Mouse (Mus musculus): ENCODE data around the gene Ereg.
A peak's percentile ranks its signal among the peaks of the same experiment; 100 is the strongest.

The Ereg gene

DNA sequence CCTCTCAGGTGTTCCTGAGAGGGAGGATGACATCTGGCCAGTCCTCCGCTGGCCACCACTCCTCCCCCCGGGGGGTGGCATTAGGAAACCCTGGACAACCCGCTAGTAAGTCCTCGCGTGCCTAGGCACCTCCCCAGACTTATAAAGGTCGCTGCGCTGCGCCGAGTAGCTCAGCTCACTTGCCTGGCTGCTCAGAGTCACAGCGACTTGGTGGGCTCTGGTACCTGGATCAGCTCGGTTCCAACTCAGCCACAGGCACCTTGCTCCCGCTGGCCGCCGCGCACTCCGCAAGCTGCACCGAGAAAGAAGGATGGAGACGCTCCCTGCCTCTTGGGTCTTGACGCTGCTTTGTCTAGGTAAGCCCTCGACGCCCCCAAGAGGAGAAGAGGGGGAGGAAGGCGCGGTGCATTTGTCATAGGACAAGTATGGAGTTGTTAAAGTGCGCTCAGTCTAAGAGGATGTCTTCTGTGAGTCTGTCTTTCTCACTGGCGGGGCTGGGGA lies at the start of gene Ereg:
Ereg (plus strand) TSS at position 173 of the 501 bp plus-strand sequence.
- no peak for DNase-seq

DNA sequence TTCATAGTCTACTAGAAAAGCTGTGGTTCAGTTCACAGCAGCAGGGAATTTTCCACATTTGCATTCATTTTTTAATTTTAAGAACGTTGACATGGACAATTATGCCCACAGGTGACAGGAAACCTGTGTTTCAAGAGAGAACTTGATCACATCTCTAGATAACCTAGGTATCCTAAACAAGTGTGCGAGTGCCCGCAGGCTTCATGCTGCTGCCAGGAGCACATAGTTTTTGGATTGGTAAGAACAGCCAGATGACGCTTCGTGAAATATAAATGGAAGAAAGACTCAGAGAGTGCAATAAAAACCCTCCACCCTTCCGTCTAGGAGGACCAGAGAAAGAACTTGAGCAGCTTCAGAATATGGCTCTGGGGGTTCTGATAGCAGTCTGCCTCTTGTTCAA lies 47.3 kb upstream of the Ereg start, which contains the start of gene Epgn:
Epgn (plus strand) TSS at position 301 of the 400 bp plus-strand sequence.
- DNase-seq: no peak

DNA sequence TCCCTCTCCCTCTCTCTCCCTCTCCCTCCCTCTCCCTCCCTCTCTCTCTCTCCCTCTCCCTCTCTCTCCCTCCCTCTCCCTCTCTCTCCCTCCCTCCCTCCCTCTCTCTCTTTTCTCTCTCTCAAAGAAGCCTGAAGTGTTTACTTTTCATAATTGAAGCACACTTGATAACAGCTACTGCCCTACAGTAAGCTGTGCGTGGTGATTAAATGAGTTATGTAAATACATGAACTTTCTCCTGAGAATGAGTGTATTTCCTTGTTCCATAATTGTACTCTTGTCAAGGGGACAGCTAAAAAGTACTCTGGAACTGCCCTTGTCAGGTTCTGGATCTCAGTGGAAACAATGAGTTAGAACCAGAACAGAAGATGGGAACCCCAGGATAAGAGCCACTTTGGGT lies 46.6 kb upstream of the Ereg start:
- DNase-seq: no peak

DNA sequence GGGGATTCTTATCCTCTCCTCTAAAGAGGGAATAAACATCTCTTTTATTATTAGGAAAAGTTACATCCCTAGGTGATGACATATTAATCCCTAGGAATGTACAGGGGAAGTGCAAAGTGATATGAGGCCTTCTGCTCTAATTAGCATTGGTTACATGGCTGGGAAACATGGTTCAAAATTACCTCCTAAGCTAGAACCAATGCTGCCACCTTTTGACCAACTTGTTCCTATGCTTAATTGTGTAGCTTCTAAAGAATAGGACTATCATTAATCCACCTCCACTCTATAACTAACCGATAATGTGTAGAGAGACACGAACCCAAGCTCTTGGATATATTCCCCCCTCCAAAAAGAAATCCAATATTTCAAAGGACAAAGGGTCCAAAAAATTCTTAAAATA lies 43.8 kb upstream of the Ereg start:
- DNase-seq: no peak

DNA sequence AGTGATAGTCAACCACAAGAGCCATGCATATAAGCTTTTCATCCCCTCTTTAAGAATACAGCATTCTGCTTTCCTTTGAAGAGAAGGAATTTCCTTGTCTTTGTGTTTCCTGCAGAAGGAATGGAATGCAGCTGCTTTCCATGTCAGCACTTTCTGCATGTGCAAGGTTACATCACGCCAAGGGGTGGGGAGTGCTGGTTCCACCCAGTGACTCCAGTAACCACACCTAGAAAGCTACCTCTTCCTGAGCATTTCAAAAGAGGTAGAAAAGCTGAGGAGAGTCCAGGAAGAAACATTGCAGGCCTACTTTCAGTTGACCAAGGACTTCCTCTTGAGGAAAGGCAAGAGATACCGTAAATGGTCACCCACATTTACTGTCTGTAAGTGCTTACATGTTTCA lies 39.1 kb upstream of the Ereg start:
- no peak for DNase-seq

DNA sequence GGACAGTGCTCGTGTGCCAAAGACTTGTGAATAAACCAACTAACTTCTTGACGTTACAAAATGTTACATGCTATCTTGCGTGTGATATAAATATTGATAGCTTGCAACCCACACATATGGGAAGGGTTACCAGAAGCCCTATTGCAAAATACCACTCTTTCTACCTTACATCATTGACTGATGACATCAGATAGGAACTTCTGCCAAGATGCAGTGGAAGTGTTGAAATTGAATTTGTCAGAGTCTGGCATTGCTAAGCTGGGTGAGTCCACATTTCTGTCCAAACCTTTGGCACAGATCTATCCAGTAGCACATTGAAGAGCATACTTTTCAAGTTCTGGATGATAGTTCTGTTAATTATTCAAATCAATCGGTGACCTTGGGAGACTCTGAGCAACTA lies 37.8 kb upstream of the Ereg start:
- DNase-seq: no peak

DNA sequence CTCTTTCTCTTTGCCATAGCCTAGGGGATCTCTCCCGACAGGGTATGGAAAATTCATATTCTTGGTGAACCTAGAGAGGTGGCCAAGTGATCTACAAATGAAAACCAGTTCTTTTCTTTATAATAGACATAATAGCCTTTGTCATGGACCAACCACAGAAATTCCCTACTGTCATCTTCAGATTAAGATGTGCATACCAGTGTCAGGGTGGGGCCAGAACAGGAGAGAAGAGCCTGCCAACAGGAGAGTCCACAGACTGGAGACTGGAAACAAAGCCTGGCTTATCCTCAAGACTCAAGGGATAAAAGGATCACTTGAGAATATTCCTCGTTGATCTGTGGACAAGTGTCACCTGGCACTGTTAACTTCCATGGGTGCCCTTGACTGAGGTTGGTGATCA lies 36.7 kb upstream of the Ereg start:
- no peak for DNase-seq

DNA sequence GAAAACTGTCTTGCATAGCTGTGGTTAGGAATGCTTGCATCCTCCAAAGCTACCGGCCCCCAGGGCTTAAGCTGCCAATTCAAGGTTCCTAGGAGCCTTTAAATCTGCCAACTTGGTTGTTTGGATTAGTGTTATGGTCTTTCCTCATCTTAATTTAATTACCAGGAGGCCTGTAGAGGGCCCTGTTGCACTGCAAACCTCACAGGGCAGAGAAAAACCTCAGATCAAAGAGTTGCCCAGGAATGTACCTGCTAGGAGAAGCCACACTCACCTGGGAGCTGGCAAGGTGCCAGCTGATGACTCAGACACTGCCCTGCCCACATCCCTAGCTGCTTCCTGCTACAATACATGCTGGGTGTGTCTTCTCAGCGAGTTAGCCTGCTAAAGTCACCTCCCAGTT lies 35.9 kb upstream of the Ereg start:
- no peak for DNase-seq

DNA sequence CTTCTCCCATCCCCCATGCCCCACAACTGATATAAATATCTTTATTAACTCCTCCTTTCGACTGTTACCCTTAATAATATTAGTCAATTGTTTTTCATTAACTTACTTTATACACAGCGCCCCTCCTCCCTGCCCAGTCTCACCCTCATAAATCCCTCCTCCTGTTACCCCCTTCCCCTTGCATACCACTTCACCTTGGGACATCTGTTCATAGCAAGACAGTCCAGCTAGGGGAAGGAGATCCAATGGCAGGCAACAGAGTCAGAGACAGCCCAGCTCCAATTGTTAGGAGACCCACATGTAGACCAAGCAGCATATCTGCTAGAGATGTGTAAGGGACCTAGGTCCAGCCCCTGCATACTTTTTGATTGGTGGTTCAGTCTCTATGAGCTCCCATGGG lies 35.5 kb upstream of the Ereg start:
- no peak for DNase-seq

DNA sequence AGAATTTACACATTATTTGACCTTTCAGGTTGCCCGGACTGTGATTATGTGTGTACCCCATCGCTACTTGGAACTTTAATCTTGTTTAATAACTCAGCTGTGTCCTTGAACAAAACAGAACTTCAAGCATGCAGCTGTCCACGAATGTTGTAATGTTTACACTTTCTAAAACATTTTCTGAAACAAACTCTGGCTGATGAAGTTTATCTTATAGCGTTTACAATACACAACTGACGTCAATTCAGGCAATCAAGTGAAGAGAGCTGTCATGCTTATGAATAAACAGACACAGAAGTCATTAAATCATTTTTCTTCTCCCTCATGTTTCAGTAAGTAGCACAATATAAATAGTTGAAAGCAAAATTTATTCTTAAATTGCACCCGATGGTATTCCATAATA lies 26.4 kb upstream of the Ereg start:
- DNase-seq: no peak

DNA sequence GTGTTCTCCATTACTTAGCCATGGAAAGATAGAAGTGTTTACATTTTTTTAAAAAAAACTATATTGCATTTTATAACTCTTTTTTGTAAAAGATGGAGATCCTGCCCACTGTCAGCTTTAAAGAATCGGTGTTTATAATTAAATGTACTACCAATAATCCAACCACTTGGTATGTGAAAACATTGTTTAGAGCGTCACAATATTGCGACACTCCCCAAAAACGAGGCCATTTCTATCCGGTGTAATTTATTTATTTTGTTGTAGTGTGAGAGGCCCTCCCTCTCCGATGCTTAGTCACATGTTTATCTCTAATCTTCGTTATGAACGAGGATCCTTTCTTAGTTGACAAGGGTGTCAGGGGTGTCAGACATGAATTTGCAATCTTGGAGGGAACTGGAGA lies 26.0 kb upstream of the Ereg start:
- DNase-seq: no peak

DNA sequence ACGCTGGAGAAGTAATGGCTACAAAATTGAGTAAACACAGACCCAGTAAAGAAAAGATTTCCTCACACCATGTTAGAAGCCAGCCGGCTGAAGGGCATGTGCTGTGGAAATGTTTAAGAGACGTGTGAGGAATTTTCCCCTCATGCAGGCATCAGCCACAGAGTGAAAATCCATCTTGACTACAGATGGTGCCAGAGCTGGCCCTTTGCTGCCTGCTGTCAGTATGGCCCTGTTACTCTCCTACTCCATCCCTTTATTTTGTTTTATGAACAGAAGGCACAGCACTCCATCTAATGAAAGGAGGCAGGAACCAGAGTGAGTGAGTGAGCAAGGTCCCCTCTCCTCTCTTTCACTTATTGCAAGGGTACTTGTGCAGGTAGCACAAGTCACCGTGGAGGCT lies 2.1 kb upstream of the Ereg start:
- DNase-seq: no peak

DNA sequence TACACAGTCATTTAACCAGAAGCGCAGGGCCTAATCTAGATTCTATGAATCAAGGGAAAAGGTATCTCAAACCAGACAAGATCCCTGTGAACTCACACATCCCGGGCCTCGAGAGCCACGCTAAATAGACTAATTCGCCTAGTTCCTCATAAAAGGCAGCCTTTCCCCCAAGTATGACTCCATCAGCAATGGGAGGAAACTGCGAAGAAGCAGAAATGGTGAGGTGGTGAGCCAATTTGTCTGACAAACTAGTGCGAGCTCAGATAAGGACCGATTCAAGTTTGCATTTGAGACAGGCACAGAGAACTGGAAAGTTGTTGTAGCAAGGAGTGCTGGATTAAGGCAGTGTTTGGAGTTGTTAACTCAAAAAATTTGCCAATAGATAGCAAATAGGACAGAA lies 796 bp upstream of the Ereg start:
- no peak for DNase-seq

DNA sequence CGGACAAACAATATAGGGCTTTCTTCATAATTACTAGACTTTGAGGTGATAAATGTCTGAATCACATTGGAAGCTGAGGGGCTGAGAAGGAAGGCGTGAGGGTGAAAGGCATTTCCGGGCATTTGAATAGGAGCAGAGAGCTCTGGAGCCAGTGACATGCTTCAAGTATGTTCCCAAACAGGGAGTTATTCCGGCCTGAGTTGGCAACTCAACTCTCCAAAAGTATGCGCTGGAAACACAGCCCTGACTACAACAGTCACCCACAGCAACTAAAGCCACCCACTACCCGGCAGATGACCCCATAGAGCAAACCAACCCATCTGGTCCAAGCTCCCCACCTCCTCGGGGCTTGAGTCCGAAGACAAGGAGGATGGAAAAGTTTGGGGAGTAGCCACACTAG lies 396 bp upstream of the Ereg start:
- no peak for DNase-seq

DNA sequence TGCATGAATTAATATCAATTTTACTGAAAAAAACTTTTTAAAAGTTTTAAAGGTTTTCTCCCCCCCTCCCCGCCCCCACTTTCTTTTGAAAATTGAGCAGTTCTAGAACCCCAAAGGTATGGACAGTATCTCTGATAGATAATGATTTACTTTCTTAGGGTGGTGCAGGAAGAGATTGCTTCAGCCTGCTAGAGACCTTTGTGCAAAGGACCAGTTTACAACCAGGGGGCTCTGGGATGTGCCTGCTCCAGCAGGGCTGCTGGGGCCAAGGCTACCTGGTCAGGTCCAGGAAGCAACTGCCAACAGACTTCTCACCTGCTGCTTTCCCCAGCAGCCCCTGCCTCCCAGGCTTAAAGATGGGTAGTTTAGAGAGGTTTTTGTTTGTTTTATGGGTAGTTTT lies 599 bp downstream of the Ereg start:
- DNase-seq: no peak

DNA sequence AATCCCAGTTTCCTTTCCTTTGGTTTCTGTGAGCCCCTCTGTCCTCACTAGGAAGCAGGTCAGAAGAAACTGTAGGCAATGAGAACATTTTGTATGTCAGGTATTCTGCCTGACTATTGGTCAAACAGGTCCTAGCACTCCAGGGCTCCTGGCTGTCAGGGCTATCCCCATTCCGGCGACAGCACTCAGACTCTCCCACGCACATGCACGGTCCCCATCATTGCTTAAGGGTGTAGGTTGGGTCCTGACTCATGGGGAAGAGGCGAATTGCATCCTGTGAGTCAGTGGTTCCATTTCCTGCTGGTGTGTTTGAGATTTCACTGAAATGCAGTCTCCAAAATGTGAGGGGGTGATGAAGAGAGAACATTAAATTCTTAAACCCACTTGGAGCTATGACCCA lies 8.6 kb downstream of the Ereg start:
- DNase-seq: no peak

DNA sequence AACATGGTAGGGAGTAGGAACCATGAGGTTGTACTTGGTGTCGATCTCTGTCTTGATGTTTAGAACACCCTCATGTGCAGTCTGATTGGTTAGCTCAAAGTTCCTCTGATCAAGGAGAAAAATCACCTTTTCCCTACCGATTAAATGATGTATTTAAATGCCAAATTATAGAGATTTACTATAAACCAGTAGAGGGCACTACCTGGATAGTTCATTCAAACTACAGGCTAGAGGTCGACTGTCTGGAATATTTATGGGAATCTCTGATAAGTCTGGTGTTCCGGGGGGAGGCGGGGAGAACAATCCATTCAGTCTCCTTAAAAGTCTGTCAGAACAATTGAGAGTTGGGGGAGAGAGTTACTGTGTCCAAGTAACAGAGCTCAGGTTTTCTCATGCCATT lies 10.9 kb downstream of the Ereg start:
- DNase-seq: no peak

DNA sequence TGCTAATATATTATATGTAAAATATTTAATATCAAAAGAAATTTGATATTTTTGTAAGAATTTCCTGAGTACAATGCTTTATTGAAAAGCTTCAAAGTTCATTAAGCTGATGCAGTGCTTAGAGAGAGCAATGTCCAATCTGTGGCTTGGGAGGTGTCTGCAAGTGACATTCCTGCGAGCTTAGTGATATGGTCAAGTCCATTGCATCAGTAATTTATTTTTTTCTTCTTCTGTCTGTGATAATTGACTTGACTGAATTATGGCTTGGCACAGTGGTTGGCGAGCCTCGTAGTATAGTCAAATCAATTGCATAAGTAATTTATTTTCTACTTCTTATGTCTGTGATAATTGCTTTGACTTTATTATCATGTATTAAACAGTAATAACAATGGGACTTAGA lies 15.9 kb downstream of the Ereg start:
- DNase-seq: no peak

DNA sequence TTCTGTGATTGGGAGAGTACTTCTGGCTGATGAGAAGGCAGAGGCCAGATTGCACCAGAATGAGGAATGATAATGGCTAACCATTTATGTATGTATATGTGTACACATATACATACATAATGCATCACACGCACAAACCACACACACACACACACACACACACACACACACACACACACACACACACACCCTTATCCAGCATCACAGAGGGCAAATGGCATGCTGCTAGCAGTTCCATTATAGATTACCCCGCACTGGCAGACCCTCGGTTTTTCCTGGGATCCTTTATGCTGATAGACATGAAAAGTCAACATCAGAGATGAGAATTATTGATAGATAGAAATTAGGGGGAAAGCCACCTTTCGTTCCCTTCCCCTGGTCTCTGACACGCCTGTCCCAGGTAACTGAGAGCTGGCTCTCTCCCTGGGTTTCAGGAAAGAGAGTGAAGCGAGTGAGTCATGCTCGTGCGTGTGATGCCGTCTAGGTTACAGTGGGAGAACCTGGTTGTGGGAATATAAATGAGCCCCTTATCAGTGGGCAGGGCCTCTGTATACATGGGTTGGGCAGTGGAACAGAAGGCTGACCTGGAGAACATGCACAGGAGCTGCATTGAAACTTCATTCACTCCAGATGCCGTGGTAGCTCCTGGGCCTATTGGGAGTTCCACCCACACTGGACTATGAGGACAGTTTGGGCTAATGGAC lies 23.6 kb downstream of the Ereg start:
- no peak for DNase-seq

DNA sequence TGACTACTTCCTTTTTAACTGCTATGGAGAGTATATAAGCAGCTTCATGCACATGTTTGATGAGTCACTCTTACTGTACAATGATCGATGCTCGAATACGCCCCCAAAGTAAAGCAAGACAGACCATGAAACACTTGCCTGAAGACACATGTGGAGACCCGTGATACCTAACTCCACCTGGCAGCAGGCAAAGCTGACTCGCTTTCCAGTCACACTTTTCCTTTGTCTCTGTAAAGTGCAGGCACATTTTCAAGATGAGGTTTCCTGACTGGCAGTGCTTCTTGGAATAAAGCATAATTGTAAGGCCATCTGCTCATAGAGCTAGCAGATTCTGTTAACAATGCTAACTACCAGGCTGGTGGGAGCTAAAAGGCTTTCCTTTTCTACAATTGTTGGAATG lies 27.3 kb downstream of the Ereg start:
- DNase-seq: no peak

DNA sequence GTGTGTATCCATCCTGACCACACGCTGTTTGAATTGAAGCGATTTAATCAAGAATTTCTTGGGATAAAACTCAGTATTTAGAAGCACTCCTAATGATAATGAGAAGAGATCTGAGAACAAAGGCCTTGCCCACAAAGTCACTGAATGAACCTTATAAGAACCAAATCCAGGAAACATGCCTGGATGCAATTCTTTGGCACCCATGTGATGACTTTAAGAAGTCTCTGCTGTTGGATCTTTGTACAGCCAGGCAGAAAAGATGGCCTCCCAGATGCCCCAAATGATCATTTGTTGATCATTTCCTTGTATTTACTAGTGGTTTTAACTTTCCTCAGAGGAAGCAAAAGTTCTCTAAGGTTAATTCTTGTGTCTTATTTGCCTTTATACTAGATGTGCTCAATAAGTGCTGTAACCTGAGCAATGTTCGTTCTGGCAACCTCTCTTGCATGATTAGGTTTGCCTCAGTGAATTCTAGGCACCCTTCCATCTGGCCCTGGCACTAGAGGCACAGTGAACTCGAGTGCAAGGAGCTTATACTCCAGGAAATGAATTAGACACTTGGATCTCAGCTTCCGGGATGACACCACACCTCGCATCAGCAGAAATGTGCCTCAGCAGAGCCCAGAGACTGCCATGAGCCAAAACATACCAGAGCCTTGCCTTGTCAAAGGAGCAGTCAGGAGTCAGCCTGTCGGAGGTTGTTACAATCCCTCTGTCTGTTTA lies 29.7 kb downstream of the Ereg start:
- peak; percentile 74 for DNase-seq

DNA sequence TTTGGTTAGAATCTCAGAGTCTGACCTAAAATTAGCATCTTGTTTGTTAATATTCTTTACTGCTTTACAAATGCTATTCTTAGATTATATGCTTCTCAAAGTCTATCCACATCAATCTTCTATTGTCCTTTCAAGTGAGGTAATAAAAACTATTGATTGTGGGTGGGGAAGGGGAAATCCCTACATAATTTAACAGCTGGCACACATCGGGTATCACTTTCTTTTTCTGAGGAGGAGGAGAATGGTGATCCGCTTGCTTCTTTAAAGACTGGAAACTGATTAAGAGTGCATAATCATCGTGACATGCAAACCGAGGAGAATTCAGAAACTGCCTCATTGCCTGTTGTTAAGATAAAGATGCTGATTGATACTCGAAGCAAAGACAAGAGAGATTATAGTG lies 31.8 kb downstream of the Ereg start:
- DNase-seq: no peak

DNA sequence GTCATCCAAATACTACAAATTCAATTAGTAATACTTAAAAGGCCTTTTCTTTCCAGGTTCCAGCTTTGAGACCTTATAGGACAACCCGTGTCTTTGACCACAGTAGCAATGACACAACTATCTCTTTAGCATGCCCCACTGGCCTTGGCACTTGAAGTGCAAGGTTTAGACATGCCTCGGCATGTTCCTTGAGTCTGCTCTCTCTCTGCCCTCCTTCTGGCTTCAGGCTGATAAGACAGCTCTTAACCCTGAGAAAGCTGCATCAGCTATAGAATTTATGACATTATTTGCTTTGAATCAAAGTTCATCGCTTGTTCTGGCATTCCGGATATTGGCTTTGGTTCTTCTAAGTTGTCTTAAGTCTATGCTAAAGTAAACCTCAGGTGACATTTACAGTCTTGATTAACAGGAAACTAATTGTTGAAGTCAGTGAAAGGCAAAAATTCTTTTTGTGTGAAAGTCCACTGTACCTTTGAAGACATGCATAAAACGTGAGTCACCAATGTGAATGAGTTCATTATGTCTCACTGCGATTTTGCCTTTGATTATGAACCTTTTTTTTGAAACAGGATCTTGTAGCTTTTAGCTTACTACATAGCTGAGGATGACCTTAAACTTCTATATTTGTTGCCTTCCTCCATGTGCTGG lies 35.7 kb downstream of the Ereg start:
- DNase-seq: no peak

DNA sequence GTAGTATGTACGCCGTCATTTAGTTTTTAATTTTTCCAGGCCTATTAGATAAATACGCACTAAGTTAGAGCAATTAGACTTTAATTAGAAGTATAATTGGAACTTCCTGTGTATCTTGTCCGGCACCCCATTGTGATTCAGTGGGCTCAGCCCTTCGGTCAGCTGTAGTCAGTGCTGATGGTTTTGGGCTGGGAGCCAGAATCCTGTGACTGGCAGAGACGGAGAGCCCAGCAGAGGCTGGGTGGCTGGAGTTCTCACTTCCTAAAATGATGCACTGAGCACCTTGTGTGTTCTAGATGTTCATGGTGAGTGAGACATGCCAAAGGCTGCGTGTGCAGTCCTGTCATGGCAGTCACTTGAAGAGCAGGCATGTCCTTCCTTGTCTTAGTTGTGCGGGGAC lies 36.6 kb downstream of the Ereg start:
- DNase-seq: no peak

Data from cerebellum, adult 9-11 months (tissue).